Mouse (Mus musculus): ENCODE measurements at regions not wholly inside any gene's neighbourhood (a gene's known extent, or its start where the extent isn't known, plus 50 kb on each side); places are given as distances from the start of the nearest gene placed in this dataset.

DNA sequence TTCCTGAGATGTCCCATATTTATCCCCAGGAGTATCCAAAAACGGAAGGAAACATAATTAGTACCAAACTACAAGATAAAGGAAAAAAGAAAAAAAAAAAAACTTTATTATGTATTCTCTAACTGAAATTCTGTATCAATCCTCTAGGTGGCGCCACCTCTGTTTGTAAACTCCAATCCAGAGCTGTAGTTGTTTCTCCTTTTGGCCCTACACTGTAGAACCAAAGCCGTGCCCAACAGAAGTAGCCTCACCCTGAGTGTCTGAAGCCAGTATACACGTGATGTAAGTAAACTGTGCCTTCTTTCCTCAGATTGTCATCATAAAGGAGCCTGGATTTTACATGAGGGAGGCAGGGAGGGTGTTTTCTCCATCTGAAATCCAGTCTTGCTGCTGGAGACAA, 790.7 kb downstream of the Robo1 start:
- H3K9me3 ChIP-seq (ENCODE audit: control insufficient read depth, low read length), result no peaks in the 10 kb centered on the region
- no peaks in the 10 kb centered on the region for H3K27me3 ChIP-seq (ENCODE audit: control insufficient read depth)
- H3K4me3 ChIP-seq (replicated peaks), result no peak overlapping the region
- no peaks in the 10 kb centered on the region for H3K36me3 ChIP-seq (ENCODE audit: control insufficient read depth)
- H3K4me1 ChIP-seq (ENCODE audit: control insufficient read depth), result no peaks in the 10 kb centered on the region
- TF ChIP-seq GATA1 (IDR thresholded peaks at IDR 0.05; ENCODE audit: low read length) (no peak), TAL1 (IDR thresholded peaks at IDR 0.05; ENCODE audit: low read length) (no peak)

- H3K9me3 ChIP-seq (ENCODE audit: control insufficient read depth, low read length), result no peaks in the 10 kb centered on the region
- no peak overlapping the region for H3K4me3 ChIP-seq (replicated peaks)
- H3K4me1 ChIP-seq (ENCODE audit: control insufficient read depth), result no peaks in the 10 kb centered on the region
- no peak for TF ChIP-seq GATA1 (IDR thresholded peaks at IDR 0.05; ENCODE audit: low read length)
- TF ChIP-seq TAL1 (IDR thresholded peaks at IDR 0.05; ENCODE audit: low read length), result no peak
- no peaks in the 10 kb centered on the region for H3K27me3 ChIP-seq (ENCODE audit: control insufficient read depth)
- no peaks in the 10 kb centered on the region for H3K36me3 ChIP-seq (ENCODE audit: control insufficient read depth)
Observed at GRCm38 (mm10) chr16:73097176-73097575, 789.1 kb downstream of the Robo1 start.

- Histone ChIP-seq H3K4me1 (ENCODE audit: control insufficient read depth) (no peaks in the 10 kb centered on the region), H3K9me3 (ENCODE audit: control insufficient read depth, low read length) (no peaks in the 10 kb centered on the region), H3K36me3 (ENCODE audit: control insufficient read depth) (no peaks in the 10 kb centered on the region), H3K4me3 (replicated peaks) (no peak overlapping the region), H3K27me3 (ENCODE audit: control insufficient read depth) (no peaks in the 10 kb centered on the region)
- TF ChIP-seq GATA1 (IDR thresholded peaks at IDR 0.05; ENCODE audit: low read length) (no peak), TAL1 (IDR thresholded peaks at IDR 0.05; ENCODE audit: low read length) (no peak)
Observed at GRCm38 (mm10) chr16:73096091-73097083, 788.3 kb downstream of the Robo1 start.
